Mouse (Mus musculus) brain, embryonic 18.5 days (tissue): ENCODE measurements around the gene Olfr45.
"Not testable (repeated sequence)": the region's sequence is repeated elsewhere in the genome, so short reads cannot be mapped to it uniquely, and the experiment has no call there.

Experiments
- DNase-seq: peaks from one replicate; pipeline ENCODE4 v3.0.0-alpha.2; 2012; ENCODE audit warnings: low read depth, low spot score

Olfr45 gene

GRCm38 (mm10) chr7:140681651-140682050, at the start of gene Olfr45:
Gene Olfr45, plus strand, starts transcription at chr7:140681951.
- no peak for DNase-seq

GRCm38 (mm10) chr7:140646152-140646551, 35.6 kb upstream of the Olfr45 start, which contains the start of gene Olfr53:
Gene Olfr53, plus strand, starts transcription at chr7:140646452.
- no peak for DNase-seq

GRCm38 (mm10) chr7:140659630-140660029, 22.1 kb upstream of the Olfr45 start, which contains the start of gene Olfr539:
Gene Olfr539, plus strand, starts transcription at chr7:140659930.
- no peak for DNase-seq

- DNase-seq, result not testable (repeated sequence)
Measured at GRCm38 (mm10) chr7:140670693-140671092, 11.1 kb upstream of the Olfr45 start.

- DNase-seq, result no peak
Measured at GRCm38 (mm10) chr7:140675863-140676262, 5.9 kb upstream of the Olfr45 start.

GRCm38 (mm10) chr7:140679591-140679990, 2.2 kb upstream of the Olfr45 start:
- not testable (repeated sequence) for DNase-seq

GRCm38 (mm10) chr7:140696967-140697366, 15.2 kb downstream of the Olfr45 start, which contains the start of gene Olfr541:
Gene Olfr541, plus strand, starts transcription at chr7:140697267.
- no peak for DNase-seq

GRCm38 (mm10) chr7:140706348-140706747, 24.6 kb downstream of the Olfr45 start:
- no peak for DNase-seq

GRCm38 (mm10) chr7:140707536-140708284, 26.0 kb downstream of the Olfr45 start:
- DNase-seq, result no peak

- no peak for DNase-seq
Measured at GRCm38 (mm10) chr7:140717155-140718055, 35.7 kb downstream of the Olfr45 start.

- no peak for DNase-seq
Measured at GRCm38 (mm10) chr7:140721095-140721494, 39.3 kb downstream of the Olfr45 start.

GRCm38 (mm10) chr7:140725558-140725957, 43.8 kb downstream of the Olfr45 start:
- DNase-seq, result no peak

- DNase-seq, result no peak
Measured at GRCm38 (mm10) chr7:140733162-140733561, 51.4 kb downstream of the Olfr45 start.
